Mouse (Mus musculus) right cerebral cortex, postnatal 14 days (tissue): ENCODE data around the gene March6.

Experiments
- DNase-seq: peaks from one replicate; pipeline ENCODE4 v3.0.0; 2022

The March6 gene

DNA sequence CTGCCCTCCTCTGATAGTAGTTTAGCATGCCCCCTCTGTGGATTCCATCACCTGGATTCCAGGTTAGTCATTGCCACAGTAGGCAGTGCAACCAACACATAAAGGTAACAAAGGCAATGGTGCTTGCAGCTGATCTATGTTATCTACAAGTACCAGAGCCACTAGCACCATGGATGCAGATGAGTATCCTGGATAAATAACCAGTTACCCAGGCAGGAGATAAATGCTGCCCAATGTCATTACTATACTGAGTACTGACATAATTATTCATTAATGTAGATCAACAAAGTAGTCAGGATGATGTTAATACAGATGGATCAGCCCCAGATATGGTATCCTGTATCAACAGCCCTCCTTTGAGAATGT, 19.5 kb downstream of the March6 start:
- no peak for DNase-seq

- DNase-seq = no peak
These were observed 20.1 kb downstream of the March6 start for GRCm38 (mm10) chr15:31510477-31511405.

GRCm38 (mm10) chr15:31505082-31505481, 25.8 kb downstream of the March6 start:
- DNase-seq = no peak

- DNase-seq = no peak
These were observed 27.4 kb downstream of the March6 start for GRCm38 (mm10) chr15:31503447-31503846.

- DNase-seq = no peak
These were observed 27.9 kb downstream of the March6 start for GRCm38 (mm10) chr15:31502996-31503395.

- DNase-seq = no peak
These were observed 28.5 kb downstream of the March6 start for GRCm38 (mm10) chr15:31502313-31502712.

GRCm38 (mm10) chr15:31494803-31495202, 36.0 kb downstream of the March6 start:
- DNase-seq = no peak

DNA sequence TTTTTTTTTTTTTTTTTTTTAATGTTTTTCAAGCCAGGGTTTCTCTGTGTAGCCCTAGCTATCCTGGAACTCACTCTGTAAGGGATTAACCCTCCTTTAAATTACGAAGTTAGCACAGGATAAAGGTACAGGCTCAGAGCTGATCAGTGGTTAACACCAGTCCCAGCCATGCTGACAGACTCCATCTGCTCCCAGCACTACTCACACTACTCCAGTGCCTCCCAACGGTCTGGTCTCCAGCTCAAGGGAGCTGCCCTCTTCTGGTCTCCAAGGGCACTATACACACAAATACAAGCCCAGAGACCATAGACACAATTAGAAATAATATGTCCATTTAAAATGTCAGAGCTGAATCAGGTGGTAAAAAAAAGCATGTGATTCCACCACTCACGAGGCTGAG, 36.5 kb downstream of the March6 start:
- DNase-seq = no peak

GRCm38 (mm10) chr15:31487407-31487806, 43.4 kb downstream of the March6 start:
- no peak for DNase-seq

DNA sequence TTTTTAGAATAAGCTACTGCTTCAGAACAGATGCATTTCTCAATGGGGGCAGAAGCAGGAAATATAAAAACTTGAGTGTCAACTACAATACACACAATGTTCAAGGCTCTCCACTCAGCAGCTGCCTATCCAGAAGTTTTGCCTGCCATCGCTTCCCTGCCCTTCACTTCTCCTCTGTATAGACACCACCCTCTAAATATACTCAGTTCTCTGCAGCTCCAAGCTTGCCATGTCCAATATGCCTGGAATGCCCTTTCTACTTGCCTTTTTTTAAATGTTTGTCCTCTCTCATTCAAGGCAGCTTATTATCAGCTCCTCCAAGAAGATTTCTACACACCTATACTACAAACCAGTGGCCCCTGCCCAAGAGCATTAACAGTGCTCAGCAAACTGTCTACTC, 54.2 kb downstream of the March6 start:
- DNase-seq = no peak

GRCm38 (mm10) chr15:31472645-31473574, 57.9 kb downstream of the March6 start:
- DNase-seq = no peak

GRCm38 (mm10) chr15:31471529-31471928, 59.3 kb downstream of the March6 start:
- DNase-seq = no peak

- no peak for DNase-seq
These were observed 61.4 kb downstream of the March6 start for GRCm38 (mm10) chr15:31469497-31469896.

GRCm38 (mm10) chr15:31468806-31469205, 62.0 kb downstream of the March6 start:
- DNase-seq = no peak

DNA sequence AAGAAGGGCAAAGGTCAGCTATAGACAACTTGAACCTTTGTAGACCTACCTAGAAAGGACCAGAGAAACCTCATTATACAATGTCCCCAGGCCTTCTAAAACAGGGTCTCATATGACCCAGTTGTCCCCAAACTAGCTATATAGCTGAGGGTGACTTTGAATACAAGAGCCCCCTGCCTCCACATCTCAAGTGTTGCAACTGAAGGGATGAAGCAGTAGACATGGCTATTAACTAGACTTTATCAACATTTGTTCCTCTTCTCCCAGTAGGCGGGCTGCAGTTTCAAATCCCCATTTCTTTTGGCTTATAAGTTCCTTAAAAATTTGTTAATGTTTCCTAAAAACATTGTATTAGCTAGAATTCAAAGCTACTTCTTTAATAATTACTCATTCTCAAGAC, 64.1 kb downstream of the March6 start:
- DNase-seq = no peak

GRCm38 (mm10) chr15:31466295-31466694, 64.6 kb downstream of the March6 start:
- DNase-seq = no peak

- DNase-seq = no peak
These were observed 65.0 kb downstream of the March6 start for GRCm38 (mm10) chr15:31465806-31466205.

DNA sequence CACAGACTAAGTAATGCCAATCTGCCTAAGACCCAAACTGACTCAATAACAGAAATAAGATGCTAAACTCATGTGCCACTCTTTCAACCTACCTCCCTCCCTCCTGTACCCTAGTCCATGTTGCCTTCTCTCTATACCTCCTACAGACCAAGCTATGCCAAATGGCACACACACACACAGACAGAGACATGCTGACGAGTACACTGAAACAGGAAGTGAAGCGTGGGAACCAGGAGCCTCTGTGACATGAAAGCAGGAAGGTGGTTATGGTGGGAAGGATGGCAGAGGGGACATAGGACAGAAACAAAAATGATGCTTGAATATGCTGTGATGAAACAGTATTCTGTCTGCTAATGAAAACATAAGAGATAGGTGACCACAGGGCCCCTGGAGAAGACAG, 70.3 kb downstream of the March6 start:
- DNase-seq = no peak

- no peak for DNase-seq
These were observed 72.8 kb downstream of the March6 start for GRCm38 (mm10) chr15:31458081-31458480.

GRCm38 (mm10) chr15:31456381-31456780, 74.5 kb downstream of the March6 start:
- no peak for DNase-seq

DNA sequence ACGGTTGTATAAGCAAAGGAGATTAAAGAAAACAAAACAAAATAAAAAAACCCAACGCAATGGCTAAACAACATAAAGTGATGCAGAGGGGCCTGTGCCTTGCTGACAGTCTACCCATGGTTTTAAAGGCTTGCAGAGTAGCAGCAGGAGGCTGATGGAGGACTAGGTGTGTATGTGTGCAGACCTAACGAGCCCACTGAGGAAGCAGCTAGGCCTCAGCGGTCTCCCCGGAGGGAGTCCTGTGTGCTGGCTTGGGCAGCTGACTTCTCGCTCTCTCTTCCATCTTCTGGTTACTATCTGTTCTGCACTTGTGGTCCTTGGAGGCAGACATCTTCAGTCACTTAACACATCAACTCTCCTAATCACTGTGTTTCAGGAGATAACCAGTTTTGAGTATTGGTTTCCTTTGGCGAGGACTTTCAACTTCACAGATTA, 76.0 kb downstream of the March6 start:
- no peak for DNase-seq

DNA sequence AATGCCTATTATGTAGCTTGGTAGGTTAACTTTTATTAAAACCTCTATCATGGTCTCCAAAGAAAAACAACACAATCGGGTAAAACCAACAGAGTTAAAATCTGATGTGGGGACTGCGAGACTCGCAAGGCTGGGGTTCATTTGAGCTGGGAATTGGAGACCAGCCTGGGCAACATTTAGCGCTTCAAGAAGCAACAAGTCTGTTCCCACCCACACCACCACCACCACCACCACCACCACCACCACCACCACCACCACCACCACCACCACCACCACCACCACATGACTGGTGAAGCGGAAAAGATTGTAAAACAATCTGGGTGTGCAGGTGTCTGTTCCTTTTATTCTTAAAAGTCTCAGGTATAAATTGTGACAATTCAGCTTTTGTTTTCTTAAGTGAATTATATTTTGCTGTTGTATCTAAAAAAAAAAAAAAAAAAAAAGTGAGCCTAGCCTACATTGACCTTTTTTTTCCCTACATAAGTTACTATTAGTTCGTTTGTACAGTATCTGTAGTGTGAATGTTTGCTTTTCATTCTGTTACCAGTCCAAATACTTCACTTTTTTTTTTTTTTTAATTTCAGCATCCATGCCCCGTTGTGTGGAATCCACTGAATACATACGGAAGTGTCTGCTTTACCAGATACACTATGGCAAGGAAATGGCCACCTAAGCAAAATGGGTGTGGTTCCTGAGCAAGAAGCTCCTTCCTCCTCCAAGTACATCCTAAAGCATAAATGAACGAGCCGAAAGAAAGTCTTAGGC, 76.6 kb downstream of the March6 start:
- no peak for DNase-seq
